Mouse (Mus musculus): ENCODE data around the gene Bcar1. TPM values are rescaled to one million over a fixed set of nuclear protein-coding genes. Genes with fewer than 3 reads are reported as not detected.

The Bcar1 gene
- total RNA-seq, 2 experiments from 2014 or later = 53.4 to 62.7 TPM

- peak; percentile 71 for DNase-seq
These were observed 26.3 kb upstream of the Bcar1 start for GRCm38 (mm10) chr8:111769764-111770428.

GRCm38 (mm10) chr8:111769296-111769695 lies 25.7 kb upstream of the Bcar1 start:
- no peak for DNase-seq

GRCm38 (mm10) chr8:111768651-111769050 lies 25.0 kb upstream of the Bcar1 start:
- DNase-seq = no peak

- DNase-seq = no peak
These were observed 22.0 kb upstream of the Bcar1 start for GRCm38 (mm10) chr8:111765616-111766015.

DNA sequence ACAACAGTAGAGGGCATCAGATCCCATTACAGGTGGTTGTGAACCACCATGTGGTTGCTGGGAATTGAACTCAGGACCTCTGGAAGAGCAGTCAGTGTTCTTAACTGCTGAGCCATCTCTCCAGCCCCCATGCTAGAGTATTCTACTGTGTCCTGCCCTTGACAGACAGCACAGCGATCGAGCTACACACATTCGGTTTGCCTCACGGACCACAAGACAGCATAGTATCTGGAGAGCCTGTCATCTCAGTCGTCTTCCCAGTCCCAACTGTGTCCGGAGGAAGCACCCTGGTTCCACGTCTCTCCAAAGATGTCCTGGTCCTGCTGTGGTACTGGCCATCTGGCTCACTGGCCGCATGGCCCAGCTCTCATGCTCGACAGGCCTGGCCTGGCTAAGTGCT lies 21.5 kb upstream of the Bcar1 start:
- no peak for DNase-seq

- DNase-seq = no peak
These were observed 17.1 kb upstream of the Bcar1 start for GRCm38 (mm10) chr8:111760708-111761107.

DNA sequence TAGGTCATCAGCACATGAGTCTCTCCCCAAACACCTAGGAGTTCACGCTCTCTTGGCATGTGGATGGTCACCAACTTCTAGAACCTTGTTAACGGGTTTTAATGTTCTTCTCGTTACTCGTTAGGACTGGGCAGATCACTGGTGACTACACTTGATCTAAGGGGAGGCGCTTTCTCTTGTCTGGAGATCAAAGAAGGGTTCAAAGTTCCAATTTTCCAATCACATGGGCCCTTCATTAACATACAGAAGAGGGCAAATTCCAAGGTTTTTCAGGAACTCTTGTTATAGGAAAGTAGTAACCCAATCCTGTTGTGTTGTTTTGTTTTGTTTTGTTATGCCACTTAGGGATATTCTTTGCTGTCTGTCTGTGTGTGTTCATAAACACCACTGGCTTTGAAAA lies 15.2 kb upstream of the Bcar1 start:
- no peak for DNase-seq

- no peak for DNase-seq
These were observed 14.0 kb upstream of the Bcar1 start for GRCm38 (mm10) chr8:111757599-111757998.

GRCm38 (mm10) chr8:111754736-111755135 lies 11.1 kb upstream of the Bcar1 start:
- DNase-seq = no peak

- DNase-seq = peak; percentile 75
These were observed 10.5 kb upstream of the Bcar1 start for GRCm38 (mm10) chr8:111754088-111754487.

DNA sequence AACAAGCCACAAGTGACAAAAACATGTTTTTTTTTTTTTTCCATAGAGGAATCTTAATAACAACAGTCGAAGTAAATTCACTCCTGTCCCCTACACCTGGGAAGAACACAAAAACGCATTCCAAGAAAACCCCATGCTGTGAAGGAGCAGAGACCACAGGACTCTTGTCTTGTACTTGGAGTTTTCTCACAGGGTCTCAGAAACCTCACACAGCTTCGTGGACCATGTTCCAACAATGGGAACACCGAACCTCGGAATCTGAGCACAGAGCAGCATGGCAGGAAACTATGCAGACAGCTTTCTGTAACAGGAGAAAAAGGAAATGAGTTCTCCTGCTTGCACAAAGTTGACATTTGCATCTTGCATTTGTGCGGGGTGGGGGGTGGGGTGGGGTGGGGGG lies 5.2 kb upstream of the Bcar1 start:
- DNase-seq = no peak

- DNase-seq = peak; percentile 45
These were observed 4.4 kb upstream of the Bcar1 start for GRCm38 (mm10) chr8:111747866-111748649.

GRCm38 (mm10) chr8:111746582-111747465 lies 3.2 kb upstream of the Bcar1 start:
- peak; percentile 70 for DNase-seq

GRCm38 (mm10) chr8:111745591-111746418 lies 2.2 kb upstream of the Bcar1 start:
- peak; percentile 90 for DNase-seq

- DNase-seq = no peak
These were observed 1.5 kb upstream of the Bcar1 start for GRCm38 (mm10) chr8:111745086-111745485.

DNA sequence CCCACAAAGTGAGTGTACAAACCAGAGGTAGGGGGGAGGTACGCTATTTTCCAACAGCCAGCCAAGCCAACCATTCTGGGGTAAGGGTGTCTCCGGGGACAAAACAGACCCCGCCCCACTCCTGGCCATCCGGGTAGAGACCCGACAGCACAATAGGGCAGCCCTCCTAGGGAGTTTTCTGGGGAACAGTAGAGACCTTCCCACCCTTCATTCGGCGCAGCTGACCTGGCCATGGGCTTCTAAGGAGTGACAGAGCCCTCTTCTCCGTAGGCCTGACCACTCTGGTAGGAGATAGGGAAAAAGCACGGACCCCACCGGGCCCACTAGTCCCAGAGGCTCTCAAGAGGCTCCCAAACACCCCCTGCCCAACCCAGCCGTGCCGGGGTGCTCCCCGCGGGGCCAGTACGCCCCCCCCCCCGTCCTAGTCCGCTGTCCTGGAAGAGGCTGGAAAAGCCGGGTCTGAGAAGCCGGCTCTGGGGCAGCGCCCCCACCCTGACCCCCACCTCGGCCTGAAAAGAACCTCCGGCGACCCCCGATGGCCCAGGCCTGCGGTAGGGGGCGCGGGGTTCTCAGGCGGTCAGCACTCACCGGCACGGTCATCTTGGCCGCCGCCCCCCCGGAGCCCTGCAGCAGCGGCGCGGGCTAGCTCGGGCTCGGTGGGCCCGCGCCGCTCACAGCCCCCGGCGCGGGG lies 363 bp downstream of the Bcar1 start:
- DNase-seq = peak; percentile 44

GRCm38 (mm10) chr8:111742261-111743037 lies 1.2 kb downstream of the Bcar1 start:
- DNase-seq = peak; percentile 55

GRCm38 (mm10) chr8:111741556-111741955 lies 2.1 kb downstream of the Bcar1 start:
- peak; percentile 26 for DNase-seq

DNA sequence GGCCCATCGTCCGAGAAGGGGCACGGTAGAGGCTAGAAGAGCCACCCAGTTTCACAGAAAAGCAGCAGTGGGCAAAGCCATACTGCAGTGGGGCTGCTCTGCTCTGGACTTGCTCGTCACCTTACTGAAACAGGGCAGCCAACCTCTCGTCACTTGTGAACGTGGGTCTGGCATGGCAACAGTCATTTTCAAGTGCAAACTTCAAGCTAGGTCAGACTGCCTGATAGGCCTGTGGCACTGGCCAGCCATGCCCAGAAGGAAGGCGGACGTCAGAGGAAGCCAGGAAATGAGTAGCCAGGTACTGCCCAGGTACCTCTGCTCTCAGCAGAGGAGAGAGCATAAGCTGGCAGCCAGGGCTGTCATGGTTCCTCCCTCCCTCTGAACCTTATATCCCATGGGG lies 2.6 kb downstream of the Bcar1 start:
- DNase-seq = no peak

DNA sequence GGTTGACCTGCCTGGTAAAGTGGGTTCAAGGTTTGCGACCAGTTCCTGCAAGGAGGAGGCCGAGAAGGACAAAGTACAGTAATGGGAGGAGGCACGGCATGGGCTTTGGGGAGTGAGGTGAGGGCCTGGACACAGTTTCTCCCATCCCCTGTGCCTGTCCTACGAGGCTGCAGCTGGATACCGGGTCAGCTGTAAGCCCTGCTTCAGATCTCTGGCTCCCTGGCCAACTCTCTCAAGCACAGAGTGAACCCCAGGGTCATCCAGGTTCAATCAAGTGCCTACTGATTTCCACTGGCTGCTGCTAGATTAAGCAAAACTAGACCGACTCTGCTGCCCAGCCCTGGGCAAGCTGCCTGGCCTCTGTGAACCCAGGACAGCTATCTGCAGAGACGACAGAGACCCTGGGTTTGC lies 3.3 kb downstream of the Bcar1 start:
- DNase-seq = peak; percentile 44
